Mouse (Mus musculus) olfactory bulb, adult 2 months (tissue): ENCODE measurements around the gene Tfam. TPM values are rescaled to one million over a fixed set of nuclear protein-coding genes. Genes with fewer than 3 reads are reported as not detected.

Experiments
- H3K27ac ChIP-seq: fragments of 200-500 bp; 2 replicates; pipeline ENCODE4 v1.5.1; 2012; ENCODE audit warnings: low read depth, low read length; ENCODE audit not compliant: insufficient read depth
- H3K4me1 ChIP-seq: fragments of 200-500 bp; 2 replicates; pipeline ENCODE4 v1.6.1; 2012; ENCODE audit warnings: low read length; ENCODE audit not compliant: control insufficient read depth, insufficient read depth
- H3K4me3 ChIP-seq: fragments of 200-500 bp; 2 replicates; pipeline ENCODE4 v1.5.1; 2012; ENCODE audit warnings: mild to moderate bottlenecking, low read depth, low read length, moderate library complexity; ENCODE audit not compliant: insufficient read depth
- CTCF ChIP-seq: fragments of 200-500 bp; IDR thresholded peaks from 2 replicates; pipeline ENCODE4 v1.5.1; 2012; ENCODE audit warnings: low read depth, mild to moderate bottlenecking, low read length, moderate library complexity; ENCODE audit not compliant: insufficient read depth
- POLR2A ChIP-seq: fragments of 200-500 bp; IDR thresholded peaks from 2 replicates; pipeline ENCODE4 v1.6.1; 2012; ENCODE audit warnings: mild to moderate bottlenecking, low read depth, low read length, moderate library complexity; ENCODE audit not compliant: insufficient read depth
- WGBS: fragments of 180-500 bp; shearing (Covaris S2); methylation state at CpG from one replicate; pipeline ENCODE4 v1.1.7; 2018; 5-methylcytosine and 5-hydroxymethylcytosine counted together
- polyA plus RNA-seq: library from polyadenylated mRNA; stranded (reverse); fragments of >200 nt; gene quantifications from 2 replicates; pipeline ENCODE4 v1.2.4, GENCODE M21; 2012; ENCODE audit warnings: low replicate concordance; ENCODE audit not compliant: missing spikeins, insufficient read depth, insufficient read length

Gene Tfam
- polyA plus RNA-seq, 1 experiment, result not detected

- TF ChIP-seq CTCF (no peak), POLR2A (no peak)
- peaks cover 5% of the 10 kb centered on the region for H3K4me1 ChIP-seq
- no peak overlapping the region for H3K27ac ChIP-seq
- no peak overlapping the region for H3K4me3 ChIP-seq
- WGBS, result 28% methylated on average over 5 of the region's 5 CpGs
Observed at GRCm38 (mm10) chr10:71200964-71201363, 37.1 kb downstream of the Tfam start.

- TF ChIP-seq POLR2A (no peak), CTCF (no peak)
- no peak overlapping the region for H3K27ac ChIP-seq
- peaks cover 15% of the 10 kb centered on the region for H3K4me1 ChIP-seq
- H3K4me3 ChIP-seq, result no peak overlapping the region
- 92% methylated on average over 8 of the region's 8 CpGs for WGBS
Observed at GRCm38 (mm10) chr10:71198676-71199075, 39.4 kb downstream of the Tfam start.

- TF ChIP-seq CTCF, result no peak
- no peak for TF ChIP-seq POLR2A
- WGBS, result 65% methylated on average over 14 of the region's 14 CpGs
- H3K4me1 ChIP-seq, result peaks cover 15% of the 10 kb centered on the region
- no peak overlapping the region for H3K4me3 ChIP-seq
- no peak overlapping the region for H3K27ac ChIP-seq
Observed at GRCm38 (mm10) chr10:71197036-71197785, 40.9 kb downstream of the Tfam start.

- Histone ChIP-seq H3K4me3 (no peak overlapping the region), H3K4me1 (peaks cover 12% of the 10 kb centered on the region), H3K27ac (no peak overlapping the region)
- 36% methylated on average over 9 of the region's 9 CpGs for WGBS
- TF ChIP-seq POLR2A (no peak), CTCF (no peak)
Observed at GRCm38 (mm10) chr10:71195501-71195900, 42.6 kb downstream of the Tfam start.

GRCm38 (mm10) chr10:71194713-71195112, 43.4 kb downstream of the Tfam start:
- Histone ChIP-seq H3K4me1 (peaks cover 12% of the 10 kb centered on the region), H3K4me3 (no peak overlapping the region), H3K27ac (no peak overlapping the region)
- WGBS, result 89% methylated on average over 7 of the region's 7 CpGs
- no peak for TF ChIP-seq CTCF
- TF ChIP-seq POLR2A, result no peak

- no peak overlapping the region for H3K4me3 ChIP-seq
- WGBS, result 43% methylated on average over 7 of the region's 7 CpGs
- H3K4me1 ChIP-seq, result peaks cover 12% of the 10 kb centered on the region
- no peak overlapping the region for H3K27ac ChIP-seq
- TF ChIP-seq POLR2A (no peak), CTCF (no peak)
Observed at GRCm38 (mm10) chr10:71193319-71193718, 44.8 kb downstream of the Tfam start.

- Histone ChIP-seq H3K27ac (no peak overlapping the region), H3K4me1 (peaks cover 12% of the 10 kb centered on the region), H3K4me3 (no peak overlapping the region)
- TF ChIP-seq CTCF, result no peak
- TF ChIP-seq POLR2A, result no peak
- 55% methylated on average over 11 of the region's 11 CpGs for WGBS
Observed at GRCm38 (mm10) chr10:71192886-71193285, 45.2 kb downstream of the Tfam start.

- H3K27ac ChIP-seq, result no peak overlapping the region
- no peak overlapping the region for H3K4me3 ChIP-seq
- H3K4me1 ChIP-seq, result no peaks in the 10 kb centered on the region
- WGBS, result 88% methylated on average over 4 of the region's 4 CpGs
- no peak for TF ChIP-seq POLR2A
- TF ChIP-seq CTCF, result no peak
Observed at GRCm38 (mm10) chr10:71188681-71189080, 49.4 kb downstream of the Tfam start.

GRCm38 (mm10) chr10:71185059-71185458, 53.0 kb downstream of the Tfam start:
- Histone ChIP-seq H3K4me3 (no peak overlapping the region), H3K4me1 (no peaks in the 10 kb centered on the region), H3K27ac (no peak overlapping the region)
- 67% methylated on average over 7 of the region's 7 CpGs for WGBS
- TF ChIP-seq CTCF, result no peak
- TF ChIP-seq POLR2A, result no peak
